Mouse (Mus musculus) thymus, adult 2 months (tissue): ENCODE data around the gene Ptn. TPM values are rescaled to one million over a fixed set of nuclear protein-coding genes. Genes with fewer than 3 reads are reported as not detected.

Source experiments
- DNase-seq: peaks from one replicate; pipeline ENCODE4 v3.0.0; 2021
- H3K27ac ChIP-seq: fragments of 200-500 bp; 2 replicates; pipeline ENCODE4 v1.5.1; 2012; ENCODE audit warnings: low read length, control low read depth; ENCODE audit not compliant: control insufficient read depth, insufficient read depth
- H3K27me3 ChIP-seq: fragments of 200-500 bp; 2 replicates; pipeline ENCODE4 v1.6.1; 2012; ENCODE audit warnings: mild to moderate bottlenecking, low read length, moderate library complexity, mixed read lengths; ENCODE audit not compliant: control insufficient read depth, insufficient read depth
- H3K36me3 ChIP-seq: fragments of 200-500 bp; 2 replicates; pipeline ENCODE4 v1.6.1; 2012; ENCODE audit warnings: mild to moderate bottlenecking, low read length, moderate library complexity; ENCODE audit not compliant: control insufficient read depth, insufficient read depth
- H3K4me1 ChIP-seq: fragments of 200-500 bp; replicated peaks from 2 replicates; pipeline ENCODE4 v1.6.1; 2012; ENCODE audit warnings: low read length; ENCODE audit not compliant: control insufficient read depth, insufficient read depth
- H3K4me3 ChIP-seq: fragments of 200-500 bp; 2 replicates; pipeline ENCODE4 v1.5.1; 2012; ENCODE audit warnings: mild to moderate bottlenecking, low read length, control low read depth, moderate library complexity; ENCODE audit not compliant: control insufficient read depth, insufficient read depth
- CTCF ChIP-seq: fragments of 200-500 bp; IDR thresholded peaks from 2 replicates; pipeline ENCODE4 v1.5.1; 2012; ENCODE audit warnings: mild to moderate bottlenecking, control low read depth, low read length, moderate library complexity, borderline replicate concordance; ENCODE audit not compliant: control insufficient read depth, poor library complexity, insufficient read depth; ENCODE audit errors: extremely low read depth
- POLR2A ChIP-seq: fragments of 200-500 bp; IDR thresholded peaks from 2 replicates; pipeline ENCODE4 v1.6.1; 2012; ENCODE audit warnings: mild to moderate bottlenecking, low read length, control low read depth, moderate library complexity; ENCODE audit not compliant: control insufficient read depth, poor library complexity, insufficient read depth; ENCODE audit errors: extremely low read depth
- WGBS: fragments of 180-500 bp; shearing (Covaris S2); methylation state at CpG from one replicate; pipeline ENCODE4 v1.1.7; 2018; 5-methylcytosine and 5-hydroxymethylcytosine counted together
- polyA plus RNA-seq: library from polyadenylated mRNA; depleted of rRNA; stranded (reverse); fragments of >200 nt; gene quantifications from 2 replicates; pipeline ENCODE4 v1.2.3, GENCODE M21; 2012

Gene Ptn
- polyA plus RNA-seq, 1 experiment = 2.9 TPM

GRCm38 (mm10) chr6:36808306-36809058 lies 1.5 kb downstream of the Ptn start:
- 86% methylated on average over 7 of the region's 7 CpGs for WGBS
- no peak overlapping the region for H3K27ac ChIP-seq
- H3K27me3 ChIP-seq = no peaks in the 10 kb centered on the region

GRCm38 (mm10) chr6:36806906-36807305 lies 3.1 kb downstream of the Ptn start:
- DNase-seq = no peak
- TF ChIP-seq CTCF (no peak), POLR2A (no peak)

More at GRCm38 (mm10) chr6:36808306-36809058, 1.5 kb downstream of the Ptn start:
- Histone ChIP-seq H3K4me3 (no peak overlapping the region), H3K4me1 (no peaks in the 10 kb centered on the region), H3K36me3 (no peaks in the 10 kb centered on the region)
- DNase-seq = no peak
- TF ChIP-seq POLR2A = no peak
- no peak for TF ChIP-seq CTCF

GRCm38 (mm10) chr6:36800309-36800946 lies 9.6 kb downstream of the Ptn start:
- Histone ChIP-seq H3K27me3 (no peaks in the 10 kb centered on the region), H3K4me1 (no peaks in the 10 kb centered on the region), H3K4me3 (no peak overlapping the region), H3K27ac (no peak overlapping the region), H3K36me3 (no peaks in the 10 kb centered on the region)
- no peak for DNase-seq
- TF ChIP-seq CTCF (no peak), POLR2A (no peak)
- WGBS = 92% methylated on average over 5 of the region's 5 CpGs

More at GRCm38 (mm10) chr6:36806906-36807305, 3.1 kb downstream of the Ptn start:
- no peak overlapping the region for H3K4me3 ChIP-seq
- H3K27me3 ChIP-seq = no peaks in the 10 kb centered on the region
- 91% methylated on average over 6 of the region's 6 CpGs for WGBS
- H3K27ac ChIP-seq = no peak overlapping the region
- no peaks in the 10 kb centered on the region for H3K36me3 ChIP-seq
- H3K4me1 ChIP-seq = no peaks in the 10 kb centered on the region

- no peak overlapping the region for H3K4me3 ChIP-seq
- TF ChIP-seq CTCF (no peak), POLR2A (no peak)
- WGBS = 79% methylated on average over 3 of the region's 3 CpGs
- H3K27ac ChIP-seq = no peak overlapping the region
- no peaks in the 10 kb centered on the region for H3K27me3 ChIP-seq
- no peak for DNase-seq
- H3K36me3 ChIP-seq = no peaks in the 10 kb centered on the region
- no peaks in the 10 kb centered on the region for H3K4me1 ChIP-seq
Observed at GRCm38 (mm10) chr6:36797066-36797655, 12.9 kb downstream of the Ptn start.

- no peak for DNase-seq
- TF ChIP-seq CTCF (no peak), POLR2A (no peak)
- H3K36me3 ChIP-seq = no peaks in the 10 kb centered on the region
- no peaks in the 10 kb centered on the region for H3K27me3 ChIP-seq
- no peak overlapping the region for H3K4me3 ChIP-seq
- H3K27ac ChIP-seq = no peak overlapping the region
- WGBS = 89% methylated on average over 4 of the region's 4 CpGs
- no peaks in the 10 kb centered on the region for H3K4me1 ChIP-seq
Observed at GRCm38 (mm10) chr6:36794535-36794934, 15.5 kb downstream of the Ptn start.

- Histone ChIP-seq H3K27me3 (no peaks in the 10 kb centered on the region), H3K27ac (no peak overlapping the region), H3K4me1 (no peaks in the 10 kb centered on the region), H3K36me3 (no peaks in the 10 kb centered on the region), H3K4me3 (no peak overlapping the region)
- DNase-seq = no peak
- no peak for TF ChIP-seq POLR2A
- TF ChIP-seq CTCF = no peak
- WGBS = 83% methylated on average over 5 of the region's 5 CpGs
Observed at GRCm38 (mm10) chr6:36793775-36794174, 16.2 kb downstream of the Ptn start.
